In genomic region chr16:49887811-49888564, GRCm38 (mm10) we compare ENCODE assay signal across 11 mouse cellular contexts.
DNase-seq lines count a peak whose midpoint lies in the region; ATAC-seq and TF ChIP-seq lines count a peak whose summit lies in the region.
"Had no signal": no experiment of that assay in that cellular context is flagged by ENCODE, and none has a peak within 500 bp of the region (broad histone marks: within the 10 kb centered on the region; RNA-seq: fewer than 3 reads in every experiment).

No protein-coding gene starts in this region.

- TF ChIP-seq EP300 in liver, postnatal 0 days (IDR thresholded peaks at IDR 0.05; ENCODE audit: low read depth), result no peak

- H3K4me3 ChIP-seq in thymus, adult 2 months (ENCODE audit: control insufficient read depth, insufficient read depth, low read length), result no peak overlapping the region
- H3K4me3 ChIP-seq in liver, postnatal 0 days (ENCODE audit: low read depth, low read length), result no peak overlapping the region
- H3K4me3 ChIP-seq: neural tube, embryonic 12.5 days; stomach, embryonic 15.5 days had no signal

- H3K36me3 ChIP-seq in thymus, adult 2 months (ENCODE audit: control insufficient read depth, insufficient read depth, low read length), result peaks cover 44% of the 10 kb centered on the region
- peaks cover 91% of the 10 kb centered on the region for H3K36me3 ChIP-seq in liver, postnatal 0 days (replicated peaks; ENCODE audit: insufficient read depth, low read length)
- H3K36me3 ChIP-seq: stomach, embryonic 15.5 days had no signal

- H3K9me3 ChIP-seq in liver, postnatal 0 days (ENCODE audit: low read length), result no peaks in the 10 kb centered on the region
- H3K9me3 ChIP-seq: neural tube, embryonic 12.5 days; stomach, embryonic 15.5 days had no signal

- peak; percentile 91 for ATAC-seq in common myeloid progenitor, adult 5-6 weeks (replicated peaks; ENCODE audit: low read depth, poor library complexity, severe bottlenecking)
- ATAC-seq in liver, postnatal 0 days, result peak; percentile 38; the same call in 1 of the 2 replicates

- no peak for TF ChIP-seq CTCF in thymus, adult 2 months (IDR thresholded peaks at IDR 0.05; ENCODE audit: borderline replicate concordance, control insufficient read depth, extremely low read depth, insufficient read depth, low read length, poor library complexity)
- TF ChIP-seq CTCF in liver, postnatal 0 days (IDR thresholded peaks at IDR 0.05; ENCODE audit: low read depth), result no peak

- no peaks in the 10 kb centered on the region for H3K27me3 ChIP-seq in thymus, adult 2 months (ENCODE audit: control insufficient read depth, insufficient read depth, low read length)
- H3K27me3 ChIP-seq in liver, postnatal 0 days (ENCODE audit: insufficient read depth, low read length), result no peaks in the 10 kb centered on the region
- H3K27me3 ChIP-seq: neural tube, embryonic 12.5 days; stomach, embryonic 15.5 days had no signal

- DNase-seq in thymus, adult 2 months, result peak; percentile 25
- no peak for DNase-seq in thymus, postnatal 4 days
- no peak for DNase-seq in liver, postnatal 0 days
- DNase-seq in thymus, postnatal 14 days, result peak; percentile 31
- no peak for DNase-seq in kidney, postnatal 4 days
- no peak for DNase-seq in kidney, postnatal 14 days
- no peak for DNase-seq in kidney, adult 9 months
- DNase-seq: embryo, embryonic 11 days had no signal

- no peak overlapping the region for H3K27ac ChIP-seq in thymus, adult 2 months (ENCODE audit: control insufficient read depth, insufficient read depth, low read length)
- H3K27ac ChIP-seq in liver, postnatal 0 days (ENCODE audit: low read depth), result peak overlapping the region; percentile 66; the same call in 1 of the 2 replicates
- H3K27ac ChIP-seq: neural tube, embryonic 12.5 days; stomach, embryonic 15.5 days had no signal

- 12% methylated on average over 9 of the region's 9 CpGs for WGBS in thymus, adult 2 months
- WGBS in liver, postnatal 0 days (ENCODE audit: insufficient replicate concordance), result 43% methylated on average over 9 of the region's 9 CpGs

- H3K4me1 ChIP-seq in thymus, adult 2 months (replicated peaks; ENCODE audit: control insufficient read depth, insufficient read depth, low read length), result peaks cover 9% of the 10 kb centered on the region
- H3K4me1 ChIP-seq in liver, postnatal 0 days (ENCODE audit: insufficient read depth), result peaks cover 23% of the 10 kb centered on the region
- H3K4me1 ChIP-seq: neural tube, embryonic 12.5 days; stomach, embryonic 15.5 days had no signal

- no peak overlapping the region for H3K9ac ChIP-seq in liver, postnatal 0 days (replicated peaks)
- H3K9ac ChIP-seq: neural tube, embryonic 12.5 days; stomach, embryonic 15.5 days had no signal

- no peak overlapping the region for H3K4me2 ChIP-seq in liver, postnatal 0 days (ENCODE audit: low read depth, low read length)
- H3K4me2 ChIP-seq: neural tube, embryonic 12.5 days; stomach, embryonic 15.5 days had no signal

- no peak for TF ChIP-seq POLR2A in thymus, adult 2 months (IDR thresholded peaks at IDR 0.05; ENCODE audit: control insufficient read depth, extremely low read depth, insufficient read depth, low read length, poor library complexity)

Comparison
In these comparisons a context has a peak if more than half of its experiments do, and no peak if none do; other contexts are left out.
1. DNase-seq: peak in thymus, adult 2 months (single experiment) and thymus, postnatal 14 days (single experiment); none in thymus, postnatal 4 days (single experiment), liver, postnatal 0 days (single experiment), kidney, postnatal 4 days (0 of 2), kidney, postnatal 14 days (single experiment) and kidney, adult 9 months (single experiment).